Mouse (Mus musculus) heart, adult 2 months (tissue): ENCODE data around the gene Gm13697.

Experiments used
- CTCF ChIP-seq: fragments of 200-600 bp; IDR thresholded peaks from 2 replicates; pipeline ENCODE4 v1.8.1; 2022; ENCODE audit warnings: antibody characterized with exemption, mild to moderate bottlenecking, moderate library complexity
- EP300 ChIP-seq: fragments of 200-500 bp; IDR thresholded peaks from 2 replicates; pipeline ENCODE4 v1.6.1; 2011; ENCODE audit warnings: low read depth, low read length, control low read depth; ENCODE audit not compliant: insufficient read depth
- POLR2A ChIP-seq: fragments of 200-500 bp; IDR thresholded peaks from 2 replicates; pipeline ENCODE4 v1.6.1; 2011; ENCODE audit warnings: mild to moderate bottlenecking, low read depth, low read length, control low read depth; ENCODE audit not compliant: insufficient read depth

GRCm38 (mm10) chr2:84008913-84009312 lies 24.4 kb downstream of the Gm13697 start:
- TF ChIP-seq CTCF, result no peak
- no peak for TF ChIP-seq POLR2A
- no peak for TF ChIP-seq EP300
